Mouse (Mus musculus) midbrain, embryonic 16.5 days (tissue): ENCODE data around the gene Zc3h10. TPM values are rescaled to one million over a fixed set of nuclear protein-coding genes. Genes with fewer than 3 reads are reported as not detected.
"Not testable (repeated sequence)": the region's sequence is repeated elsewhere in the genome, so short reads cannot be mapped to it uniquely, and the experiment has no call there.

Experiments
- ATAC-seq: fragments of 200-750 bp; cut with Nextera tagmentation; 2 replicates; pipeline ENCODE4 v1.8.0; 2017; ENCODE audit warnings: moderate TSS enrichment
- H3K27ac ChIP-seq: fragments of 300-500 bp; sonication (generic); 2 replicates; pipeline ENCODE4 v1.5.1; 2014; ENCODE audit warnings: mild to moderate bottlenecking, low read length, mixed read lengths
- H3K27me3 ChIP-seq: fragments of 300-500 bp; sonication (generic); 2 replicates; pipeline ENCODE4 v1.6.1; 2014; ENCODE audit warnings: low read depth, low read length, mixed read lengths; ENCODE audit not compliant: control insufficient read depth, insufficient read depth
- H3K36me3 ChIP-seq: fragments of 300-500 bp; sonication (generic); 2 replicates; pipeline ENCODE4 v1.6.1; 2014; ENCODE audit warnings: mild to moderate bottlenecking, low read length, moderate library complexity, mixed read lengths; ENCODE audit not compliant: control insufficient read depth, insufficient read depth
- H3K4me1 ChIP-seq: fragments of 300-500 bp; sonication (generic); 2 replicates; pipeline ENCODE4 v1.6.1; 2014; ENCODE audit warnings: mild to moderate bottlenecking, low read length, mixed read lengths; ENCODE audit not compliant: control insufficient read depth, insufficient read depth
- H3K4me2 ChIP-seq: fragments of 300-500 bp; sonication (generic); 2 replicates; pipeline ENCODE4 v1.6.1; 2014; ENCODE audit warnings: mild to moderate bottlenecking, low read length, mixed read lengths
- H3K4me3 ChIP-seq: fragments of 300-500 bp; sonication (generic); 2 replicates; pipeline ENCODE4 v1.5.1; 2014; ENCODE audit warnings: low read depth, mild to moderate bottlenecking, low read length, moderate library complexity, mixed read lengths
- H3K9ac ChIP-seq: fragments of 300-500 bp; sonication (generic); 2 replicates; pipeline ENCODE4 v1.6.1; 2014; ENCODE audit warnings: low read depth, low read length, mixed read lengths
- H3K9me3 ChIP-seq: fragments of 300-500 bp; sonication (generic); replicated peaks from 2 replicates; pipeline ENCODE4 v1.6.1; 2014; ENCODE audit warnings: mild to moderate bottlenecking, low read length, mixed read lengths; ENCODE audit not compliant: control insufficient read depth, poor library complexity, severe bottlenecking
- WGBS: fragments of 180-500 bp; shearing (Covaris S2); extraction: QIAGEN DNeasy Blood & Tissue Kit; methylation state at CpG from one replicate; pipeline ENCODE4 v1.1.7; 2014; 5-methylcytosine and 5-hydroxymethylcytosine counted together
- polyA plus RNA-seq: library from polyadenylated mRNA; unstranded; fragments of >200 nt; fragmentation: Nextera tagmentation; extraction: Ambion mirVana; gene quantifications from 2 replicates; pipeline ENCODE4 v1.2.1, GENCODE M21; 2015

Gene Zc3h10
- polyA plus RNA-seq, 1 experiment from 2014 or later: 17.8 TPM

DNA sequence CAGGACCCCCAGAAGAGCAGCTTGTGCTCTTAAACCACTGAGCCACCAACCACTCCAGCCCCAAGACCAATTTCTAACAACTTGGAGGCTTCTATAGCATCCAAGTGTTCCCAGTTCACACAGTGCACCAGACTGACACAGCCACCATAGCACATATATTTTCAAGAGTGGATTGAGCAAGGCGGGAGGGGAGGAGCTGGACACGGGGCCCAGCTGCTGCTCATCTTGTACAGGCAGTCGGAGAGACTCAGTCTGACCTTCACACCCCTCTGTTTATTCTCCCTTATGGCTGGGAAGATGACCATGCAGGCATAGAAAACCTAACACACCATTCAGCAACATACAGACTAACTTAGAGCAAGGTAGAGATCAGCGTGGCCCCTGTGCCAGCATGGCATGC, 37.7 kb downstream of the Zc3h10 start:
- Histone ChIP-seq H3K4me1 (no peaks in the 10 kb centered on the region), H3K27ac (no peak overlapping the region), H3K4me2 (no peak overlapping the region), H3K9ac (no peak overlapping the region), H3K36me3 (peaks cover 4% of the 10 kb centered on the region; the same call in 1 of the 2 replicates), H3K4me3 (no peak overlapping the region), H3K9me3 (no peaks in the 10 kb centered on the region), H3K27me3 (no peaks in the 10 kb centered on the region)
- no peak for ATAC-seq
- WGBS: 88% methylated on average over 4 of the region's 4 CpGs

GRCm38 (mm10) chr10:128509203-128509602, 38.4 kb downstream of the Zc3h10 start:
- Histone ChIP-seq H3K9me3 (no peaks in the 10 kb centered on the region), H3K27ac (no peak overlapping the region), H3K9ac (no peak overlapping the region), H3K27me3 (no peaks in the 10 kb centered on the region), H3K4me1 (no peaks in the 10 kb centered on the region), H3K4me2 (no peak overlapping the region), H3K4me3 (no peak overlapping the region), H3K36me3 (peaks cover 4% of the 10 kb centered on the region; the same call in 1 of the 2 replicates)
- 92% methylated on average over 9 of the region's 9 CpGs for WGBS
- ATAC-seq: no peak

DNA sequence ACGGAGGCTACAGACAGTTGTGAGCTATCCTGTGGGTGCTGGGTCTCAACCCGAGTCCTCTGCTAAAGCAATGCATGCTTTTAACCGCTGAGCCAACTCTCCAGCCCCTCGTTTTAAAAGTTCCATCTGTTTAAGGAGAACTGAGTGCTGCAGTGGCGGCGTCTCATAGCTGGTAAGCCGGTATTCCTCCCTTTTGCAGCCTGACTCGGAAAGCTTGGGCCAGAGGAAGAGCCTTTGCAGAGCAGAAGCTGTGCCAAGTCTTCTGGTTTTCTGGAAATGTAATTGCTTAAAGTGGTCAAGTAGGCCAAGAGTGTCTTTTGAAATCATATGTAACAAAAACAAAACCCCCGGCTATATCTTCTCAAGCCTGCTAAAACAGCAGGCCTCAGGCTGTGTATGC, 39.3 kb downstream of the Zc3h10 start:
- no peak for ATAC-seq
- H3K4me2 ChIP-seq: no peak overlapping the region
- WGBS: 84% methylated on average over 9 of the region's 9 CpGs
- H3K4me3 ChIP-seq: no peak overlapping the region
- peaks cover 4% of the 10 kb centered on the region; the same call in 1 of the 2 replicates for H3K36me3 ChIP-seq
- H3K27me3 ChIP-seq: no peaks in the 10 kb centered on the region
- no peaks in the 10 kb centered on the region for H3K4me1 ChIP-seq
- H3K9ac ChIP-seq: no peak overlapping the region
- H3K9me3 ChIP-seq: no peaks in the 10 kb centered on the region
- no peak overlapping the region for H3K27ac ChIP-seq

- 96% methylated on average over 14 of the region's 14 CpGs for WGBS
- no peak overlapping the region for H3K9ac ChIP-seq
- no peaks in the 10 kb centered on the region for H3K9me3 ChIP-seq
- H3K4me1 ChIP-seq: no peaks in the 10 kb centered on the region
- no peak overlapping the region for H3K4me3 ChIP-seq
- ATAC-seq: no peak
- no peaks in the 10 kb centered on the region for H3K27me3 ChIP-seq
- H3K36me3 ChIP-seq: peaks cover 4% of the 10 kb centered on the region; the same call in 1 of the 2 replicates
- no peak overlapping the region for H3K4me2 ChIP-seq
- H3K27ac ChIP-seq: no peak overlapping the region
These were observed 41.6 kb downstream of the Zc3h10 start for GRCm38 (mm10) chr10:128505974-128506373.

DNA sequence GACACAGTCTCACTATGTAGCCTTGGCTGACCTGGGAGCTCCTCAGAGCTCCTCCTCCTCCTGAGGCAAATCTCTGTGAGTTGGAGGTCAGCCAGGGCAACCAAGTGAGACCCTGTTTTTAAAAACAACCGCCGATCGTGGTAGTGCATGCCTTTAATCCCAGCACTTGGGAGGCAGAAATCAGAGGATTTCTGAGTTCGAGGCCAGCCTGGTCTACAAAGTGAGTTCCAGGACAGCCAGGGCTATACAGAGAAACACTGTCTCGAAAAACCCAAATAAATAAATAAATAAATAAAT, 42.3 kb downstream of the Zc3h10 start:
- not testable (repeated sequence) for H3K4me1 ChIP-seq, ATAC-seq, H3K36me3 ChIP-seq, H3K4me3 ChIP-seq, H3K27ac ChIP-seq, H3K27me3 ChIP-seq, H3K9ac ChIP-seq, H3K9me3 ChIP-seq, H3K4me2 ChIP-seq
- 77% methylated on average over 5 of the region's 5 CpGs for WGBS

GRCm38 (mm10) chr10:128504641-128505370, 42.8 kb downstream of the Zc3h10 start:
- Histone ChIP-seq H3K36me3 (peaks cover 4% of the 10 kb centered on the region; the same call in 1 of the 2 replicates), H3K4me2 (no peak overlapping the region), H3K27me3 (no peaks in the 10 kb centered on the region), H3K4me1 (no peaks in the 10 kb centered on the region), H3K9ac (no peak overlapping the region), H3K27ac (no peak overlapping the region), H3K9me3 (no peaks in the 10 kb centered on the region), H3K4me3 (no peak overlapping the region)
- no peak for ATAC-seq
- 78% methylated on average over 9 of the region's 9 CpGs for WGBS

GRCm38 (mm10) chr10:128504012-128504411, 43.6 kb downstream of the Zc3h10 start:
- 93% methylated on average over 3 of the region's 3 CpGs for WGBS
- Histone ChIP-seq H3K4me2 (no peak overlapping the region), H3K36me3 (peaks cover 2% of the 10 kb centered on the region; the same call in 1 of the 2 replicates), H3K27me3 (no peaks in the 10 kb centered on the region), H3K9me3 (no peaks in the 10 kb centered on the region), H3K4me3 (no peak overlapping the region), H3K27ac (no peak overlapping the region), H3K4me1 (peaks cover 5% of the 10 kb centered on the region; the same call in 1 of the 2 replicates), H3K9ac (no peak overlapping the region)
- ATAC-seq: no peak

GRCm38 (mm10) chr10:128503532-128503931, 44.0 kb downstream of the Zc3h10 start:
- no peak overlapping the region for H3K4me2 ChIP-seq

GRCm38 (mm10) chr10:128502341-128502740, 45.2 kb downstream of the Zc3h10 start:
- Histone ChIP-seq H3K27ac (no peak overlapping the region), H3K4me1 (peaks cover 10% of the 10 kb centered on the region), H3K27me3 (no peaks in the 10 kb centered on the region), H3K4me2 (no peak overlapping the region), H3K9me3 (no peaks in the 10 kb centered on the region), H3K4me3 (no peak overlapping the region), H3K9ac (no peak overlapping the region), H3K36me3 (no peaks in the 10 kb centered on the region)
- ATAC-seq: no peak
- WGBS: 78% methylated on average over 5 of the region's 5 CpGs

More at GRCm38 (mm10) chr10:128503532-128503931, 44.0 kb downstream of the Zc3h10 start:
- 75% methylated on average over 8 of the region's 8 CpGs for WGBS
- Histone ChIP-seq H3K4me1 (peaks cover 5% of the 10 kb centered on the region; the same call in 1 of the 2 replicates), H3K9me3 (no peaks in the 10 kb centered on the region), H3K27ac (no peak overlapping the region), H3K36me3 (peaks cover 2% of the 10 kb centered on the region; the same call in 1 of the 2 replicates), H3K27me3 (no peaks in the 10 kb centered on the region), H3K9ac (no peak overlapping the region), H3K4me3 (no peak overlapping the region)
- ATAC-seq: no peak
